Mouse (Mus musculus): ENCODE measurements around the gene Hoxb7.

Hoxb7 gene

DNA sequence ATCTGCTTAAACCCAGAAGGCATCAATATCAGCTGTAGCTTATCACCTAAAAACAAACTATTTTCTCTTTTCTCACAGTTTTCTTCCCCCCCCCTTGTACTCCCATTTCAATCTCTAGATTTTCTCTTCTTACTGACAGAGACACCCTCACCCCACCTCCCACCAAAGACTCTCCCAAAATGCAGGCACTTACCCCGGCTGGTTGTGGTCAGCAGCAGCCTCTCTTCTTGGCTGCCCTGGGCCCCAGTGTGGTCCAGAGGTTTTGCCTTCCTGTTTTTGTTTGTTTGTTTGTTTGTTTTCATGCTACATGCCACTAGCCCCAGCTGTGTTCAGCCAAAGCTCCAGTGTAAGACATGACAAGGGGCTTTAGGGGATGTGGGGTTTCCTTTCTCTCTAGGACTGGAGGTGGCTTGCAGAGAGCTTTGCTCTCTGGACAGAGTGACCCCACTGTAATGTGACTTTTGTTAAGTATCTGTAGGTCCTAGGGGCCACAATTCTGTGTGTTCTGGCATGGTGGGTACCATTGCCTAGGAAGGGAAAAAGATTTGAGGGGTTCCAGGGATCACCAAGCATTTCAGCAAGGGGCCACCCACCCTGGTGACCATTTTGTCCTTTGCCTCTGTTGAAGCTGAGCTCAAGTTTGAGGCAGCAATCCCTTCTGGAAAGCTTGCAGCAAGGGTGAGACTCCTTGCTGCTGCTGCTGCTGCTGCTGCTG, 18.2 kb upstream of the Hoxb7 start:
- DNase-seq: no peak

DNA sequence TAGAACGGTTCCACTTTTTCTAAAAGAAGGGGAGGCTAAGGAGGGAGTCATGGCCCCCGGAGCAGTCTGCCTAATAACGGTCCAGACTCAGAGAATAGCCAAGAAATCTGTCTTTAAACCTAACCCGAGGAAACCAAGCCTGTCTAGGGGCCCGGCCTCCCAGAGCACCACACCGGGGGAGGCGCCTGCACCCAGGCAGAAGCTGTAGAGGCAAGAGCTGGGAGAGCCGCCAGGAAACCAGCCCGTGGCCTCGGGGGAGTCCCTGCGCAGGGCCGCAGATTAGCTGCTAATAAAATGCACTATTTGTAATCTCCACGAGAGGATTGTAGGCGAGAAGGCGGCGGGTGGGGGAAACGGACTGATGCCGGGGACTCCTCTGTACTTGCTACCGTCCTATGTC, 16.6 kb upstream of the Hoxb7 start:
- no peak for DNase-seq

DNA sequence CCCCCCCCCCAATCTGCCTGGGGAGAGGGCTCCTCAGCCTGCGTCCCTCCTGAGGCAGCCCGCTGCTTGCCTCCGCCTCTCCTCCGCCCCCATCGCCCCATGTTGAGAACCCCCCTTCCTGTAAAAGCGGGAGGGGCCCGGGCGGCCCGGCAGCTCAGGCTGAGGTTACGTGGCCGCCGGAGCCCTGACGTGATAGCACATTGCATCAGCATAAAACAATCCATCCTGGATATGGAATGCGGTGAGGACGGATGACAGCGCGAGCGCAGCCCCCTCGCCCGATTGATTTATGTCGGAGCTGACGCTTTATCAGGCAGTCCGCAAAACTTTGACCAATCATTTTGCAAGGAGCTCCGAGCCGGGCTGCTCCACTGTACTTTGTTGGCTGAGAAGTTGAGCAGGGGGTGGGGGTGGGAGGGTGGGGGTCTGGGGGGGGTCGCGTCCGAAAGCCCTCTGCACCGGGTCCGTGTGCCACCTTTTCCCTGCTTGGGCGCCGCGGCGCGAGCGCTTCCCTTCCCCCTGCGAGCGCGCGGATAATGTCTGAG, 15.4 kb upstream of the Hoxb7 start, which contains the start of gene Hoxb9:
Gene Hoxb9 (plus strand): TSS at position 462 of the 545 bp plus-strand sequence.
- DNase-seq: no peak

DNA sequence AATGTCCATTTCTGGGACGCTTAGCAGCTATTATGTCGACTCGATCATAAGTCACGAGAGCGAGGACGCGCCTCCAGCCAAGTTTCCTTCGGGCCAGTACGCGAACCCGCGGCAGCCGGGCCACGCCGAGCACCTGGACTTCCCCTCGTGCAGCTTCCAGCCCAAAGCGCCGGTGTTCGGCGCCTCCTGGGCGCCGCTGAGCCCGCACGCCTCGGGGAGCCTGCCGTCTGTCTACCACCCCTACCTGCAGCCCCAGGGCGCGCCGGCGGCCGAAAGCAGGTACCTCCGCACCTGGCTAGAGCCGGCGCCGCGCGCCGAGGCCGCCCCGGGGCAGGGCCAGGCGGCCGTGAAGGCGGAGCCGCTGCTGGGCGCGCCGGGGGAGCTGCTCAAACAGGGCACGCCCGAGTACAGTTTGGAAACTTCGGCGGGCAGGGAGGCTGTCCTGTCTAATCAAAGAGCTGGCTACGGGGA, 14.8 kb upstream of the Hoxb7 start:
- DNase-seq: no peak

DNA sequence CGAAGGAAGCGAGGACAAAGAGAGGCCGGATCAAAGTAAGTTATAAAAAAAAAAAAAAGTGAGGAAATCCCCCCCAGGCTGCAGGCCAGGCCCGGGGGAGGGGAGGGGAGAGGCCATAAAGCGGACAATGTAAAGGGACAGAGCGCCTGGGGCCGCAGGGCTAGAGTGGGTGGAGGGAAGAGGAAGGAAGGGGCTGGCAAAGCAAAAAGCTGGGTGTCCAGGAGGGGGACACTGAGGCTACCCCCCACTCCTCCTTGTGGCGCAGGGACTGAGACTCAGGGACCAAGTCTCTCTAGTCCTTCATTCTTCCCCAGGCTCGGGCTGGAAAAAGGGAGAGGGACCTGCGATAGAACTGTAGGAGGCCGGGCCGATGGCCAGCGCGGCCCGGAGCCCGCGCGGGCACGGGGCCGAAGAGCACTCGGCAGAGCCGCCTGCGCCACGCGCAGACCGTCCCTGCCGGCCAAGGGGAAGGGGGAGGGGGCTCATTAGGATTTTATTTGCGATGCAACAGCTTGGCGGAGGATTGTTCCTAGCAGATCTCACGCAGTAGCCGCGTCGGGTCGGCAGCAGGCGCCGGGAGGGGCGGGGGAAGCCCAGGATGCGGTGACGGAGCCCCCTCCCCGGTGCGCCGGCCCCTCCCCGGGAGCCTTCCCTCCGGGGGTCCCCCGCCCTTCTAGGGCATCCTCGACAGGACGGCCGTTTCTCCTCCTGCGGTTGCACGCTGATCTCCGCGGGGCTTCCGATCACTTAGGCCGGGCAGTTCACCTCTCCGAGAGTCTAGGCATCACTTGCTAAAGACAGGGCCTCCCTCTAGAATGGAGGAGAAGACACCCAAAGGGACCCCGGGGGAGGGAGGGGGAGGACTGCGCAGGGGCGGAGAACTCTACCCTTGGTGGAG, 14.2 kb upstream of the Hoxb7 start:
- no peak for DNase-seq

DNA sequence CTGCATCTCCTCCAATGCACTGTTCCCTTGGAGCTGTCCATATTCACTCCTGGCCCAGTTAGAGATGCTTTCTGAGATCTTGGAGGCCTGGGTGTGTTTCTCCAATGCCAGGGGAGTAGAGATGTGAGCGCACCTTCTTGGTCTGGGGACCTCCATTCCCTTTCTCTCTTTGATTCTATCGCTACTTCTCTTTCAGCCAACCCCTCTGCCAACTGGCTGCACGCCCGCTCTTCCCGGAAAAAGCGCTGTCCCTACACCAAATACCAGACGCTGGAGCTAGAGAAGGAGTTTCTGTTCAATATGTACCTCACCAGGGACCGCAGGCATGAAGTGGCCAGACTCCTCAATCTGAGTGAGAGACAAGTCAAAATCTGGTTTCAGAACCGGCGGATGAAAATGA, 12.0 kb upstream of the Hoxb7 start:
- no peak for DNase-seq

DNA sequence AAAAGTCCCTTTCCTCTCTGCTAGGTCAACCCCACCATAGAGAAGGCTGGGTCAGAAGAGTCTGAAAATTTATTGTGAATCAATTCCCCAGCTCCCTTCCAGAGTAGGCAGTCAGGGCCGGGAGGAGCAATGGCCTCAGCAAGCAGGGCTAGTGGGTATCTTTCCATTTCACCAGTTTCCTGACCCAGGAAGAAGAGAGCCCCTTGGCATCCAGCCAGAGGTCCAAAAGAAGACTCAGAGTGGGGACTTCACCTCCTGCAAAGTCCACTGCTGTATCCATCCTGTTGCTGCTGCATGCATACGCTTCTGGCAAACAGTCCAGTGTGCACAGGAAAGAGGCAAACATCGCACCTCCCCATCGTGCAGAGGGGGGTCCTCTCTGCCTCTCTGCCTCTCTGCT, 10.5 kb upstream of the Hoxb7 start:
- DNase-seq: no peak

DNA sequence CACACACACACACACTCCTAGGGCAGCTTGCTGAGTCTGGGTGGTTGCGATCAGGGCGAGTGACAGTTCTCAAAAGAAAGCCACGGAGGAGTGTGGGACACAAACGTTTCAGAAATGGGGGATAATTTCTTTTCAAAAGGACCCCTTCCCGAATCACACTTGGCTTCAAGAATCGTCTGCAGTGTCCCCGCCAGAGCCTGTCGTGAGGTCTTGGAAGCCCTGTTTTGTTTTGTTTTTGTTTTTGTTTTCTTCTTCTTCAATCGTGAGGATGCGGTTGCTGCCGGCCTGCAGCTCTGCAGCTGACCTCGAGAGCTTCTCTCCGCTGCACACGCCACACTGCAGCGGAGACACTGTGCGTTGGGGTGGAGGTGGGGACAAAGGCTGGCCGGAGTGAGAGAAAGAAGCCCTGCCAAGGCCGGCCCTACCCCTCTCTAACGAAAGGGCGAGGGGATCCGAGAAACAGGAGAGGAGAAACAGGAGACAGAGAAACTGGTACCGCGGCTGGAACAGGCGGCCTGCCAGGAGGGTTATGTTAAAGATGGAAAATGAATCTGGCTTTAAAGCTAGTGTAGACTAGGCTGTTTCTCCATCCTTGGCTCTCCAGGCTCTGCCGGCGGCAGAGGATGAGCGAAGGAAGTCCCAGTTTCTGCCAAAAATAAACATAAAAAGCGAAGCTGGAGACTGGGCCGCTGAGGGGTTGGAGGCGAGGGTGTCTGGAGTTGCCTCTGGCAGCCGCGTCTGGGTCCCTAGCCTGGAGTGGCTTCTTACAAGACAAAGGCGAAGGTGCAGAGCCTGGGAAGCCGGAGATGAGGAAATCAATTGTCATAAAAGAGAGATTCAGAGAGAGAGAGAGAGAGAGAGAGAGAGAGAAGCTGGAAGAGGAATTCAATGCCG, 9.0 kb upstream of the Hoxb7 start:
- no peak for DNase-seq

DNA sequence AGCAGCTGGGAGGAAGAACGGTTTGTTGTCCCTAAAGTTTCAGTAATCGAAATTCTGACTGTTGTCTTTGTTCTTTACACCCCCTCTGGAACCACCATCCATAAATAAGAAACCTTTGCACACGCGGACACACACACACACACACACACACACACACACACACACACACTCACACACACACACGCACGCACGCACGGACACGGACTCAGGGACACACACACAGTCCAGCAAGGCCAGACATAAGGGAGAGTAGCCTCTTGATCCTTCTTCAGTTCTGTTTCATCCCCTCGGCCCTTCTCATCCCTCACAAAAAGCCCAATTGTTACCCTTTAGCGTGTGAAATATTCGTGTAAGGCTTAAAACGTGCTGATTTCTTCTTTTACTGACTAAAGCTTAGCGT, 8.1 kb upstream of the Hoxb7 start:
- no peak for DNase-seq

DNA sequence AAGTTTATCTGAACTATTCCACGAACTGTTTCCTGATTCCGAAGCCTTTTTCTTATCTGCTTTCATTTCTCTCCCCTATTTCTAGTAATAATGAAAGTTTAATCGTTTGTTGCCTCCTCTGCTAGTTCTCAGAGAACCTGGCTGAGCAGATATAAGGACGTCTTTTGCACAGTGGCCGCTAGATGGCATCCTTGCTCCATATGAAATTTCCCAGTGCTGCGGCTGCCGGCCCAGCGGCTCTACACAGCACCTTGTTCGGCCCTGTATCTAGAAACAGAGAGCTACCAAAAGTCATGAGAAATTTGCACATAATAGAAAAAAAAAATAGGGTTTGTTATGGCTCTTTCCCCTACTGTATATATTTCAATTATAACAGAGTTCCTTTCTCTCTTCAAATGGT, 7.7 kb upstream of the Hoxb7 start:
- DNase-seq: peak; percentile 87 to 90

DNA sequence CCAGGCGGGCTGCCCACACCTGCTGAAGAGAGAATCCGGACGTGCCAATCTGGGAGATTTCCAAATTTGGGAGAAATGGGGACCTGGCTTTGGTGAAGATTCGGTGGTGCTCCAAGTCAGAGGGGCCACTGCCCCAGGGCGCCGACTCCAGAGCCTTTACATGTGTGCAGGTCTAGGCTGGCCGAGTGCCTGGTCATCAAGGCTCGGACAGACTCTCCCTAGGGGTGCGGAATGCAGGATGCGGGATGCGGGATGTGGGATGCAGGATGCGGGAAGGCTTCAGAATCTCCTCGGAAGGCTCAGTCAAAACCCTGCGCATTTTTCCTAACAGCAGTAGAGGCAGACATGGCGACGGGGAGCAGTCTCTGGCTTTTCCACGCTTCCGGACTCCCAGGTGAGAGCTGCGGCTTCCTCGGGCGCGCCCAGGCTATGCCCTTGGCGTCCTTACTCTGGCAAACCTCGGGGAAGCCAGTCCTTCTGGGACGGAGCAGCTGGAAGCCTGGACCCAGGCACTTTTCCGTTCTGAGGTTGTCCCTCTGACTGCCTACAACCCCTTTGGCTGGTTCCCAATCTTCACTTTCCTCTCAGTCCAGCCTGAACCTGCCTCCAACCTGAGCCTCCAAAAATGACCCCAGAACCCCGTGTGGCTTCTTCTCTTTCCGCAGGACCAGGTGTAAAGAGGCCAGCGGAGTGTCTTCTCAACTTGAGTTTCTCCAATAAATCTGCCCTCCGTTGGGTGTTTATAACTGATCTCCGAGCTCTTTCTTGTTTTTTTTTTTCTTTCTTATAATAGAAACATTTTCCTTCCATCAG, 6.8 kb upstream of the Hoxb7 start:
- no peak for DNase-seq

DNA sequence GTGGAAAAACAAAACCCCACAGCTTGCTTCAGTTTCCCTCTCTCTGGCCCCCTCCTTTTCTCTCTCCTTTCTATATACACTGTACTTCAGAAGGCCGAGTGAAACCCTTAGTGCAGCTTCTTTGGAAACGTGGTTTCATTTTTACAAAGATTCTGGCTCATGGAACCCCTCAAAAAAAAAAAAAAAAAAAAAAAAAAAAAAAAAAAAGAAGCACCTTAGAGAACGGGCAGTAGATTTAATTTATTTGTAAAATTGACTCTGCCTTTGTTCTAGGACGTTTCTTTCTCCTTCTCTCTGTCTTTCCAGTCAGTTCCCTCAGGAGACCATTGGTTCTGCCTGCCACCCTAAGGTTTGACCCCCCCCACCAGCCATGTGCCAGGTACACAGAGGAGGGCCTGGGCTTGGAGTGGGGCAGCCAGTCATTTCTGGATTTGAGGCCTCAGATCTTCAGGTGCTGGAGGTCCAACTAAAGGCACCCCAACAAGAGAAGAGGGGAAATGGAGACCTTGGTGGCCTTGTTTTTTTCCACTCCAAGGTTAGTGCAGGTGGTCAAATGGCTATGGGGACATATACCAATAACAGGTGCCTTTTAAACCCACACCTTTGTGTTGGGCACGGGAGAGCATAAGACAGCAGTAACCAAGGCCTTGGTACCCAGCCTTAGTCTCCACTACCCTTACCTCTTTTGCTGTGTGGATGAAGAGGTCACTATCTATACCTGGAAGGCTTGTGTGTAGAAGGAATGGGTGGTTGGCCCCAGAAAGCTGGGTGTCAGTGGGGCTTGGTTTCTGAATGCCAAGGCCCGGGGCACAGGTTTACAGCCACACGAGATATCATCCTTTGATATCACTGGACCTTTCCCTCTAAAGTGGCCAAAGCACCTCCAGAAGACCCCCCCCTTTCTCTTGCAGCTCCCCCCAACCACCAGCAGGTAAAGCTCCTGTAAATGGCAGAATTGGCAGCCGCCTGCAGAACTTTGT, 5.7 kb upstream of the Hoxb7 start:
- DNase-seq: no peak

DNA sequence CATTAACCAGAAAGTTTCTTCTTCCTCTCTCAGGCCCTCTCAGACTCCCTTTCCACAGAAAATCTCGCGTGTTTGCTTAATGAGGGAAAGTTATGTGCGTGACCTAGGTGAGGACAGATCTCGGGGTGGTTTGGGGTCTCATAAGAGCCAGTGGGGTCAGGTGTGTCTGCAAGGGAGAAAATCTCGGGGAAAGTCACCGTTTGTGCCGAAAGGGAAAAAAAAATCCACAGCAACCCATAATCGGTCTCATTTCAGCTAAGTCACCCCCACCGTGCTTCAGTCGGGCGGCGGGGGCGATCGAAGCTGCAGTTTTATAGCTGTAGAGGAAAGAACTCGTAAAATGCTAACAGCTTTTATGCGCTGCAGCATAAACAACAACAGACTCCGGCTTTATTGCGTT, 5.0 kb upstream of the Hoxb7 start:
- no peak for DNase-seq

DNA sequence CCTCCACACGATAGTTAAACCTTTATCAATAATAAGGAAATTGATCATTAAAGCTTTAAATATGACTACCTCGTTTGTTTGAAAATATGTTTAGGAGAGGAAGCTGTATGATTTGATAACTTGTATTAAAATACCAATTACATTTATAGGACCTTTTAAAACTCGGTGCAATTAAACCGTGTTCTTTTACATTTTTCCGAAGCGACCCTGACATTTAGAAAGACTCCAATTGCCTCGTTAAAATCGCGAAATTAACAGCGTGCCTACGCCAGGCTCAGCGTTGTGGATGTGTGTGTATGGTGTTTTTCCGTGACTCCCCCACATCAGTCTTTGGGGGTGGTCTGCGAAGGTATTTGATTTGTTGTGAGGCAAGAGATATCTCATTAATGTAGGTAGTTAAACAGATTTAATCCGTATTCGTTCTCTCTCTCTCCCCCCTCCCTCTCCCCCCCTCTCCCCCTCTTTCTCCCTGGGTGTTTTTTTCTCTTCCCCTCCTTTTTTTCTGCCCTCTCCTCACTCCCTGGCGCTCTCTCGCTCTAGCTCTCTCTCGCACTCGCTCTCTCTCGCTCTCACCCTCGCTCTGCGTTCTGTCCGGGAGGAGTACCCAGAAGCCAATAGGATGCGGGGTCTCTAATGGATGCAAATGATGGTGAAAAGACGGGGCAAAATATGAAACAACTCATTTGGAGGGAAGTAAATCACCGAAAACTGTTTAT, 4.4 kb upstream of the Hoxb7 start, which contains the start of gene Hoxb8:
Gene Hoxb8 (plus strand): TSS at position 51 of the 716 bp plus-strand sequence.
- DNase-seq: no peak

DNA sequence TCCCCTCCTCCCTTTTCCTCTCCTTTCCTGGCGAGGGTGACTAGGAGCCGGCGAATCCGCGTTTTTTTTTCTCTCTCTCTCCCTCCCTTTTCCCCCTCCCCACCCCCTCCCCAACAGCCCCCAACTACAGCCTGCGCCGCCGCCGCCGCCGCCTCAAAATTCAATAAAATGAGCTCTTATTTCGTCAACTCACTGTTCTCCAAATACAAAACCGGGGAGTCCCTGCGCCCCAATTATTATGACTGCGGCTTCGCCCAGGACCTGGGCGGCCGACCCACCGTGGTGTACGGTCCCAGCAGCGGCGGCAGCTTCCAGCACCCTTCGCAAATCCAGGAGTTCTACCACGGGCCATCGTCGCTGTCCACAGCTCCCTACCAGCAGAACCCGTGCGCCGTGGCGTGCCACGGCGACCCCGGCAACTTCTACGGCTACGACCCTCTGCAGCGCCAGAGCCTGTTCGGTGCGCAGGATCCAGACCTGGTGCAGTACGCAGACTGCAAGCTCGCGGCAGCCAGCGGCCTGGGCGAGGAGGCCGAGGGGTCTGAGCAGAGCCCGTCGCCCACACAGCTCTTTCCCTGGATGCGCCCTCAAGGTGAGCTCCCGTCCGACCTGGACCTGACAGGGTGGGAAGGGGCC, 3.5 kb upstream of the Hoxb7 start:
- no peak for DNase-seq

DNA sequence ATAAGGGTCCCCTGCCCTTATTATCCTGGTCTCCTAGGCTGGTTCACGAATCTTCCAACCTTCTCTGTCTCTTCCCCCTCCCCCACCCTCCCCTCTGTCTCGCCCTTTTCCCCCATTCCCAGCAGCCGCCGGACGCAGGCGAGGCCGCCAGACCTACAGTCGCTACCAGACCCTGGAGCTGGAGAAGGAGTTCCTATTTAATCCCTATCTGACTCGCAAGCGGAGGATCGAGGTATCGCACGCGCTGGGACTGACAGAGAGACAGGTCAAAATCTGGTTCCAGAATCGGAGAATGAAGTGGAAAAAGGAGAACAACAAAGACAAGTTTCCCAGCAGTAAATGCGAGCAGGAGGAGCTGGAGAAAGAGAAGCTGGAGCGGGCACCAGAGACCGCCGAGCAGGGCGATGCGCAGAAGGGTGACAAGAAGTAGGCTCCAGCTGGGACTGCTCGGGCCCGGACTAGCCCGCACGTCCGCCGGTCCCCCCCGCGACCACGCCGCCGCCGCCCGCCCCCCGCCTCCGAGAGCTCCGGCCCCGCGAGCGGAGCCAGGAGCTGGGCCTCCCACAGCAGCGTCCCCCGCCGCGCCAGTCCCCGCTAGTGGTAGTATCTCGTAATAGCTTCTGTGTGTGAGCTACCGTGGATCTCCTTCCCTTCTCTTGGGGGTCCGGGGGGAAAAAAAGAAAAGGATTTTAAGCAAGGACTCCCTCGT, 2.2 kb upstream of the Hoxb7 start:
- no peak for DNase-seq

DNA sequence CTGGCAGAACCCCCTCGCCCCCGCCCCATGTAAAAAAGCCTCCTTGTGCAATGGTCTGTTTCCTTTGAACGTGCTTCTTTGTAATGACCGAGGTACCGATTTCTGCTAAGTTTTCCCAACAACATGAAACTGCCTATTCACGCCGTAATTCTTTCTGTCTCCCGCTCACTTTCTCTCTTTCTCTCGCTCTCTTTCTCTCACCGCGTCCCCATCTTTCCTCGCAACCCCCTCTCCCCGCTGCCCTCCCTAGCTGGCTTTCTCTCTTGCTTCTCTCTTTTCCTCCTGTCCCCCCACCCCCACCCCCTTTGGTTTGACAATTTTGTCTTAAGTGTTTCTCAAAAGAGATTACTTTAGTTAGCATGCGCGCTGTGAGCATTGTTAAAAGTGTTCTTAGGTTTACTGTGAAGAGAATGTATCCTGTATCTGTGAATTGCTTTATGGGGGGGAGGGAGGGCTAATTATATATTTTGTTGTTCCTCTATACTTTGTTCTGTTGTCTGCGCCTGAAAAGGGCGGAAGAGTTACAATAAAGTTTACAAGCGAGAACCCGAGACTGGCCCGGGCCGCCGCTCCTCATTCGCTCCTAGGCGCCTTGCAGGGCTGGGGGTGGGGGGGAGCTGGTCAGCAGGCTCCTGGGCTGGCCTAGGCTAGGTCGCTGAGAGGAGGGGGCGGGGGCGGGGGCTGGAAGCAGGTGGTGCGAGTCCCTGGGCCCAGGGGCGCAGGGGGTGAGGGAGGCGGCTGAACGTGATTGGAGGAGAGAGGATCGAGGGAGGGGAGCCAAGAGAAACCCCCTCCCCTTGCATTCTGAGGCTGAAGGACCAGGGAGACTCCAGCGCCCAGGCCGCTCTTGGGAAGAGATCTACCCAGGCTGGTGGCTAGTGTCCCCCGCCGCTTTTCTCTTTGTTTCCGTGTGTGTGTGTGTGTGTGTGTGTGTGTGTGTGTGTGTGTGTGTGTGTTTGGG, 1.4 kb upstream of the Hoxb7 start:
- DNase-seq: no peak
